Mouse (Mus musculus) mesoderm, embryonic 11.5 days (tissue): Measurements from ENCODE around the gene Samd3.

Experiments
- DNase-seq: peaks from one replicate; pipeline ENCODE4 v3.0.0-alpha.2; 2012; ENCODE audit warnings: low read depth, low spot score

The Samd3 gene

DNA sequence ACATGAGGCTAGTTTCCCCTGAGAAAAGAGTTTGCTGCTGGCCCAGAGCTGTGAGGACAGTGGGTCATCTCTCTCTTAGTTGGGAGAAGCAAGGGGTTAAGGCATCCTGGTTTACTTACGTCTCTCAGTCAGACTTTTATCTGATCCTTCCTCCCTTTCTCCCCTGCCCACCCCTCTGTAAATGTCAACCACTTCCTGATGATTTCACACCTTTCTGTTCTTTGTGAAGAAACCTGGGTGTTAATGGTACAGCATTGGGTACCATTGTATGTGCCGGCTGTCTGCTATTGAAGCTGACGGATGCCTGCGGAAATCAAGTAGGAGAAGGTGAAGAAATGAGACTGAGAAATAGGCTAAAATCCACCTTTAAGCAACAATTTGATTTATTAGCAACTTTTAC, at the start of gene Samd3:
Gene Samd3, plus strand, starts transcription at position 220 of the 400 bp plus-strand sequence.
- no peak for DNase-seq

DNA sequence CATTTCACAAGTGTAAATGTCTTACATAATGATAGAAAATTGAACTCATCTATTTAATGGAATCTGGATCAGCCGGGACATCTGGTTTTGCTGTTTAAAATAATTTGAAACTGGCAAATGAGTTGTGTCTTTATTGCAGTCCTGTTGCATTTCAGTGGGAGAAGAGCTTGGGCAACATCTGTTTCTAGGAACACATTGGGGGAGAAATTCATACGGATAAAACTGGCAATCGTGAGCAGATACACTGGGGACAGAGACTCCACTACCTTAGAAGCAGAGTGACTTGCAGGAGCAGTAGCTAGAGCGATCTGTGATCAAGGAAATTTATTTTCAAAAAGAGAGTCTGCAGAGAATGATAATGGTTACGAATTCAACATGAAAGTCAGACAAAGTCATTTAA, 44.2 kb upstream of the Samd3 start:
- no peak for DNase-seq

- DNase-seq, result no peak
Observed at GRCm38 (mm10) chr10:26190811-26191210, 38.7 kb upstream of the Samd3 start.

DNA sequence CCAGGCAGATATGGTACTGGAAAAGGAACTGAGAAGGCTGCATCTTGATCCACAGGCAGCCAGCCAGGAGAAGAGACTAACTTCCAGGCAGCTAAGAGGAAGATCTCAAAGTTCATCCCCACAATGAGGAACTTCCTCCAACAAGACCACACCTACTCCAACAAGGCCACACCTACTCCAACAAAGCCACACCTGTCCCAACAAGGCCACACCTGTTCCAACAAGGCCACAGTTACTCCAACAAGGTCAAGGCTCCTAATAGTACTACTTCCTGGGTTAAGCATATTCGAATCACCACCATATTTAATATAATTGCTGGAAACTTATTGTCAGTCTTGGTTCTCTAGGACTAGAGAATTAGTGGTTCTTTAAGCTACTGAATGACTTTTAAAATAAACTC, 34.6 kb upstream of the Samd3 start:
- DNase-seq, result no peak

DNA sequence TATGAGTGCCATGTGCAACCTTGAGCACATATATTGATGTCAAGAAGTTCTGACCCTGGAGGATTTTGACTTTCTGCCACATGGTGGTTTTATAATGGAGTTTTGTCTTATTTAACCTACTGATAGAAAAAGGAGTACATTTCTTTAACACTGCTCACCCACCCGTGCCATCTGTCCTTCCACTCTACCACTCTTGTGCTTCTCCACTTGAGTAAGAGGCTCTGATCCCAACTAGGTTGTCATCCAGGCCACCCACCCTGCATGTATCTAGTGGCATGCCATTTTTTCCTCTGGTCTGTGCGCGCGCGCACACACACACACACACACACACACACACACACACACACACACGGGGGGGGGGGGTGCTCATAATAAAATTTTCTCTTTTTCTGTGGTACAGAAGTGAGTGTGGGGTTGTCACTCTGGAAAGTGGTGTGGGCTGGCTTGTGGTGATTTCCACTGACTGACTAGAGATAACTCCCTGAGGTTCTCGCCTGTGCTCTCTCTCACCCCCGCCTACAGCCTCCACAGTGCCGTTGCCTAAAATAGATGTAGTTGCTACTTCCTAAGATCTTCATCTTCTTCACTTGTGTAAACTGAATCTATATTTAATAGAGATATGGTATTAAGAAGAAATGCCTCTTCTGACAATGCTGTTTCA, 26.7 kb upstream of the Samd3 start:
- no peak for DNase-seq

GRCm38 (mm10) chr10:26220729-26221128, 8.8 kb upstream of the Samd3 start:
- DNase-seq, result no peak

DNA sequence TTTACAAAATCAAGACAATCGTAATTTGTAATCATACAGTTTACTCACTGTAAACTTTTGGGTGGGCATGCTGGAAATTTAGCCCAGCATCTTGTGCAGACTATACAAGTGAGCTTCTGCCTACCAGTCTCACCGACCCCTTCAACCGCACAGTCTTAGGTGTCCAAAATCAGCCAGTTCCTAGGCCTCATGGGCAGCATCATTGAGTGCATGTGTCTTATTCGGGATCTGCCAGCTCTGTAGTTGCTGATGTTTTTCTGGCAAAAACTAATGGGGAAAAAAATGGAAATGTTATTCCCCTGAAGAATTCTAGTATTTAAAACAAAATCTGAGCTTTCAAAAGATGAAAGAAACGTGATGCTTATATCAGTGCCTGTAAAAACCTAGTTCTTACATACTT, 3.3 kb upstream of the Samd3 start:
- no peak for DNase-seq

- DNase-seq, result peak; percentile 25
Observed at GRCm38 (mm10) chr10:26226734-26227133, 2.8 kb upstream of the Samd3 start.

DNA sequence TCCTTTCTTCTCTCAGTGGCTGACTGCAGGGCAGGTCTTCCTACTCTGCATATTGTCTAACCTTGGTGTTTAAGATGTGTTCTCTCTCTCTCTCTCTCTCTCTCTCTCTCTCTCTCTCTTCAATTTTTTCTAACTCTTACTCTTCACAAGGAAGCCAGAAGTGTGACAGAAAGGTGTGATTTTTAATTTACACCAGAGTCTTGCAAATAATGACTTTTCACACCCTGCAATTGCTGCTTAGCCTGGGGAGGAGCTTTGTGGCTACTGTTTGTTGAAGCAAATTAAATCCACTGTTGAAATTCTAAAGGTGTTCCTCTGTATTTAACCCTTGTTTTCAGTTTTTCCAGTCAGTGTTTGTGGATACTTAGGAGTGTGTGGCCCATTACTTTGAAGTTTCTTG, 1.3 kb upstream of the Samd3 start:
- DNase-seq, result no peak

- DNase-seq, result no peak
Observed at GRCm38 (mm10) chr10:26232071-26232653, 2.7 kb downstream of the Samd3 start.

DNA sequence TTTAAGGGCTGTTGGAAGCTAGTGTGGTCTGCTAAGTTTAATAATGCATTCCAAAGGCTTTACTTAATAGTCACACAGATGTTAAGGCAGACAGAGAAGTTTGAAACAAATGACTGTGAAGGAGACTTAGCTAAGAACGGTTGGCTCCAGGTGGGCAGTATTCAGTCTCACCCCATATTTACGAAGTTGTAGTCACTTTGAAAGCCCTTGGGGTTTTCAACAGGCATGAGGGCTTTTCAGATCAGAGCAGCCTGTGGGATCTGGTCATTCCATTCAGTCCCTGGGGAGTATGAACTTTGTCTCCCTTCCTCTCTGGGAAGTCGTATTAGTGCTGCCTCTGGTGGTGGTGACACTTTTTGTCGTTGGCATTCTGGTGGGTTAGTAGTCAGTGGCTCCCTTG, 9.1 kb downstream of the Samd3 start:
- no peak for DNase-seq

- no peak for DNase-seq
Observed at GRCm38 (mm10) chr10:26239090-26239489, 9.6 kb downstream of the Samd3 start.

- no peak for DNase-seq
Observed at GRCm38 (mm10) chr10:26243203-26243602, 13.7 kb downstream of the Samd3 start.

DNA sequence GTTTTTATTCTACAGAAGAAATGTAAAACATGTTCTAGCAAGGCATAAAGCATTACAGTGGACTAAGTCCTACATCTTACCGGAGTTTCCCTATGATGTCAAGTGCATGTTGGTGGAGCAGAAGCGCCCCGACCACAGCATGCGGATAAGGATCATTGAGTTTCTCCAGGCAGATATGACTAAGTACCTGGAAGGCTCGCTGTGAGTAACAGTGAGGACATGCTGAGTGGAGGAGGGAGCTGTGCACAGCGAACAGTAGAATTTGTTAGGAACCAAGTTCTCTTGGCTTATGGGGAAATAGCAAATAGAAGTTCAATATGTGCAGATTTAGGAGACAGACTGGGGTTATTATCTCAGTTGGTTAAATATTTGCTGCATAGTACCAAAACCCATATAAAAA, 15.0 kb downstream of the Samd3 start:
- no peak for DNase-seq

- no peak for DNase-seq
Observed at GRCm38 (mm10) chr10:26249426-26250165, 20.1 kb downstream of the Samd3 start.

DNA sequence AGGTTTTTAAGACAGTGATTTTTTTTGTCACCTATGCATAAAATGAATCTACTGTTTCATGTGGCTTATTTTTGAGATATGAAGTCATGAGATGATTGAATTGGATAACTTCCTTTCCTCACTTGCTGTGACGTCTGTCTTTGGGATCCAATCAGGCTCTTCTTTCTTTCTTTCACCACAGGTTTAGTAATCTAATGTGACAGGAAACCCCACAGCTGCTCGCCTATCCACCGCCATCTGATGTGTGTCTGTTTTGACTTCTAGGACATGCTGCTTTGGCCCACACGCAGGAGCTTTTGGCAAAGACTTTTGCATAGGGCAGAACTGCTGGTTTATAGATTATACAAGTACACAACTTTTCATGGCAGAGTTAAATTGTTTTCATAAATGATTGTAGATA, 30.4 kb downstream of the Samd3 start:
- DNase-seq, result no peak

- no peak for DNase-seq
Observed at GRCm38 (mm10) chr10:26263744-26264459, 34.4 kb downstream of the Samd3 start.

DNA sequence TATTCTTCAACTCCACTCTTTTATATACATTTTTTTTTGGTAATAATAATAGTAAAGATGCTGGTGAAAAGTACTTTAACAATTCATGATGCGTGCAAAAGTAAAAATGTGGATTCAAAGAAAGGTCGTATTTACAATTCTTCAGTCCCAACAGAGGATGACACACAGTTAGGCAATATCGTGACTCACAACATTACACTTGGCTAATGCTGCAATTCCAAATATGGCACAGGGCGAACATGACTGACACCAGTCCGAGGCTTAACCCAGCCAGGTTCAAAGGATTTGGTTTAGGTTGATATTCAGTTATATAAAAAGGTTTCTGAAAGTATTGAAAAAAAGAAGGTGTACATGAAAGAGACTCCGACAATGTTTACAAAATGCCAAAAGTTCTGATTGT, 45.9 kb downstream of the Samd3 start:
- no peak for DNase-seq

- no peak for DNase-seq
Observed at GRCm38 (mm10) chr10:26280009-26280408, 50.5 kb downstream of the Samd3 start.

DNA sequence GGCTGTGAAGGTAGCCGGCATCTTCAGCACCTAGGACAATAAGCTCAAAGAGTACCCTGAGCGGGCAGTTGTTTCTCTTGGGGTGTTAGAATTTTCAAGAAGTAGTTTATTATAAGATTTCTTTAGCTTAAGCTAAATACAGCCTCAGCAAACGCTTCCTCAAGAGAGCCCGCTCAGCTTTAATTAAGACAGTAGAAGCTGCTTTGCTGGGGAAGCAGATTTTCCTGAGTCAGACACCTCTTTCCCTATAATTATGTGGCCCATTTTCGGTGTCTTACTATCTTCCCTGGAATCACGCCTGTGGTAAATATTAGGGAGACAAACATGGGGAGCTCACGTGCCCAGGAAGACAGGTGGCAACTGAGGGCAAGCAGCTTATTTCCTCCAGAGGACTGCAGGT, 57.6 kb downstream of the Samd3 start:
- DNase-seq, result no peak

GRCm38 (mm10) chr10:26297200-26297599, 67.7 kb downstream of the Samd3 start:
- no peak for DNase-seq

- no peak for DNase-seq
Observed at GRCm38 (mm10) chr10:26297626-26298025, 68.1 kb downstream of the Samd3 start.
